Mouse (Mus musculus): Measurements from ENCODE around the gene B4galnt3. TPM values are rescaled to one million over a fixed set of nuclear protein-coding genes. Genes with fewer than 3 reads are reported as not detected.

Gene B4galnt3
- polyA plus RNA-seq, 1 experiment from 2014 or later, result 0.02 TPM

GRCm38 (mm10) chr6:120193793-120194192, 100.6 kb downstream of the B4galnt3 start:
- H3K27me3 ChIP-seq (ENCODE audit: insufficient read depth, low read length), result no peaks in the 10 kb centered on the region
- H3K4me1 ChIP-seq (ENCODE audit: insufficient read depth), result peaks cover 32% of the 10 kb centered on the region
- H3K9ac ChIP-seq (replicated peaks), result no peak overlapping the region
- H3K27ac ChIP-seq (ENCODE audit: low read depth), result no peak overlapping the region
- no peak overlapping the region for H3K4me3 ChIP-seq (ENCODE audit: low read depth, low read length)
- no peak for ATAC-seq
- no peak for DNase-seq
- whole genome bisulfite sequencing (ENCODE audit: insufficient replicate concordance), result 74% methylated on average over 1 of the region's 1 CpGs
- no peak for TF ChIP-seq CTCF (IDR thresholded peaks at IDR 0.05; ENCODE audit: low read depth)
- no peak for TF ChIP-seq EP300 (IDR thresholded peaks at IDR 0.05; ENCODE audit: low read depth)
- no peaks in the 10 kb centered on the region for H3K9me3 ChIP-seq (ENCODE audit: low read length)
- no peak overlapping the region for H3K4me2 ChIP-seq (ENCODE audit: low read depth, low read length)
- no peaks in the 10 kb centered on the region for H3K36me3 ChIP-seq (replicated peaks; ENCODE audit: insufficient read depth, low read length)

- DNase-seq, result peak; percentile 90
- peak; percentile 68 for ATAC-seq
- no peaks in the 10 kb centered on the region for H3K9me3 ChIP-seq (ENCODE audit: low read length)
- 0 out of 2 replicates have a peak overlapping the region, but pooled peaks have one; percentile 29 for H3K4me2 ChIP-seq (ENCODE audit: low read depth, low read length)
- WGBS (ENCODE audit: insufficient replicate concordance), result 7% methylated on average over 5 of the region's 5 CpGs
- no peak overlapping the region for H3K4me3 ChIP-seq (ENCODE audit: low read depth, low read length)
- TF ChIP-seq CTCF (IDR thresholded peaks at IDR 0.05; ENCODE audit: low read depth) (peak; percentile 99), EP300 (IDR thresholded peaks at IDR 0.05; ENCODE audit: low read depth) (peak; percentile 26; the same call in 1 of the 2 replicates)
- H3K27ac ChIP-seq (ENCODE audit: low read depth), result no peak overlapping the region
- no peaks in the 10 kb centered on the region for H3K27me3 ChIP-seq (ENCODE audit: insufficient read depth, low read length)
- H3K36me3 ChIP-seq (replicated peaks; ENCODE audit: insufficient read depth, low read length), result no peaks in the 10 kb centered on the region
- no peak overlapping the region; the same call in 1 of the 2 replicates for H3K9ac ChIP-seq (replicated peaks)
- peaks cover 38% of the 10 kb centered on the region for H3K4me1 ChIP-seq (ENCODE audit: insufficient read depth)
Measured at GRCm38 (mm10) chr6:120193174-120193573, 101.2 kb downstream of the B4galnt3 start.

- H3K4me3 ChIP-seq (ENCODE audit: low read depth, low read length), result no peak overlapping the region
- peaks cover 47% of the 10 kb centered on the region for H3K4me1 ChIP-seq (ENCODE audit: insufficient read depth)
- H3K27ac ChIP-seq (ENCODE audit: low read depth), result no peak overlapping the region
- H3K27me3 ChIP-seq (ENCODE audit: insufficient read depth, low read length), result no peaks in the 10 kb centered on the region
- peak overlapping the region; percentile 40 for H3K4me2 ChIP-seq (ENCODE audit: low read depth, low read length)
- H3K9ac ChIP-seq (replicated peaks), result no peak overlapping the region; the same call in 1 of the 2 replicates
- peak; percentile 34 for ATAC-seq
- no peaks in the 10 kb centered on the region for H3K36me3 ChIP-seq (replicated peaks; ENCODE audit: insufficient read depth, low read length)
- DNase-seq, result peak; percentile 59
- 56% methylated on average over 15 of the region's 15 CpGs for WGBS (ENCODE audit: insufficient replicate concordance)
- TF ChIP-seq CTCF (IDR thresholded peaks at IDR 0.05; ENCODE audit: low read depth) (no peak), EP300 (IDR thresholded peaks at IDR 0.05; ENCODE audit: low read depth) (no peak)
- H3K9me3 ChIP-seq (ENCODE audit: low read length), result no peaks in the 10 kb centered on the region
Measured at GRCm38 (mm10) chr6:120192211-120192870, 102.0 kb downstream of the B4galnt3 start.

- 0 out of 2 replicates have a peak overlapping the region, but pooled peaks have one; percentile 18 for H3K27ac ChIP-seq (ENCODE audit: low read depth)
- peaks cover 53% of the 10 kb centered on the region for H3K4me1 ChIP-seq (ENCODE audit: insufficient read depth)
- no peaks in the 10 kb centered on the region for H3K36me3 ChIP-seq (replicated peaks; ENCODE audit: insufficient read depth, low read length)
- 57% methylated on average over 7 of the region's 7 CpGs for WGBS (ENCODE audit: insufficient replicate concordance)
- H3K9me3 ChIP-seq (ENCODE audit: low read length), result no peaks in the 10 kb centered on the region
- TF ChIP-seq EP300 (IDR thresholded peaks at IDR 0.05; ENCODE audit: low read depth) (no peak), CTCF (IDR thresholded peaks at IDR 0.05; ENCODE audit: low read depth) (no peak)
- H3K4me3 ChIP-seq (ENCODE audit: low read depth, low read length), result no peak overlapping the region
- H3K27me3 ChIP-seq (ENCODE audit: insufficient read depth, low read length), result no peaks in the 10 kb centered on the region
- DNase-seq, result no peak
- peak overlapping the region; percentile 40 for H3K4me2 ChIP-seq (ENCODE audit: low read depth, low read length)
- no peak overlapping the region for H3K9ac ChIP-seq (replicated peaks)
- 0 out of 2 replicates have a peak, but pooled peaks have one; percentile 12 for ATAC-seq
Measured at GRCm38 (mm10) chr6:120191396-120192170, 102.8 kb downstream of the B4galnt3 start.

- Histone ChIP-seq H3K27me3 (ENCODE audit: insufficient read depth, low read length) (no peaks in the 10 kb centered on the region), H3K4me2 (ENCODE audit: low read depth, low read length) (no peak overlapping the region), H3K4me1 (ENCODE audit: insufficient read depth) (peaks cover 59% of the 10 kb centered on the region), H3K27ac (ENCODE audit: low read depth) (no peak overlapping the region), H3K36me3 (replicated peaks; ENCODE audit: insufficient read depth, low read length) (no peaks in the 10 kb centered on the region), H3K9ac (replicated peaks) (no peak overlapping the region), H3K9me3 (ENCODE audit: low read length) (no peaks in the 10 kb centered on the region), H3K4me3 (ENCODE audit: low read depth, low read length) (no peak overlapping the region)
- TF ChIP-seq CTCF (IDR thresholded peaks at IDR 0.05; ENCODE audit: low read depth), result no peak
- 65% methylated on average over 4 of the region's 4 CpGs for WGBS (ENCODE audit: insufficient replicate concordance)
- ATAC-seq (peak; percentile 14; the same call in 1 of the 2 replicates), DNase-seq (peak; percentile 26)
Measured at GRCm38 (mm10) chr6:120190912-120191311, 103.4 kb downstream of the B4galnt3 start.

GRCm38 (mm10) chr6:120190365-120190764, 104.0 kb downstream of the B4galnt3 start:
- Histone ChIP-seq H3K4me2 (ENCODE audit: low read depth, low read length) (no peak overlapping the region), H3K4me1 (ENCODE audit: insufficient read depth) (peaks cover 61% of the 10 kb centered on the region), H3K9ac (replicated peaks) (no peak overlapping the region), H3K4me3 (ENCODE audit: low read depth, low read length) (no peak overlapping the region), H3K9me3 (ENCODE audit: low read length) (no peaks in the 10 kb centered on the region), H3K27ac (ENCODE audit: low read depth) (no peak overlapping the region), H3K27me3 (ENCODE audit: insufficient read depth, low read length) (no peaks in the 10 kb centered on the region), H3K36me3 (replicated peaks; ENCODE audit: insufficient read depth, low read length) (no peaks in the 10 kb centered on the region)
- ATAC-seq, result no peak
- DNase-seq, result no peak
- TF ChIP-seq CTCF (IDR thresholded peaks at IDR 0.05; ENCODE audit: low read depth) (no peak), EP300 (IDR thresholded peaks at IDR 0.05; ENCODE audit: low read depth) (no peak)
- WGBS (ENCODE audit: insufficient replicate concordance), result 75% methylated on average over 4 of the region's 4 CpGs

All from liver, postnatal 0 days (tissue).